ENCODE assay signal across 17 mouse cellular contexts in genomic region chr6:73210445-73210972, GRCm38 (mm10). TPM values are rescaled to one million over a fixed set of nuclear protein-coding genes. Genes with fewer than 3 reads are reported as not detected.
A peak's percentile ranks its signal among the peaks of the same experiment; 100 is the strongest.
DNase-seq lines count a peak whose midpoint lies in the region; ATAC-seq and TF ChIP-seq lines count a peak whose summit lies in the region.
"Had no signal": no experiment of that assay in that cellular context is flagged by ENCODE, and none has a peak within 500 bp of the region (broad histone marks: within the 10 kb centered on the region; RNA-seq: fewer than 3 reads in every experiment).

No protein-coding gene starts in this region.

- WGBS in lung, adult 2 months: 58% methylated on average over 4 of the region's 4 CpGs
- WGBS in intestine, embryonic 16.5 days: 87% methylated on average over 4 of the region's 4 CpGs

- no peak for TF ChIP-seq POLR2A in lung, adult 2 months (IDR thresholded peaks at IDR 0.05; ENCODE audit: borderline replicate concordance, extremely low read depth, low read depth, low read length)

- ATAC-seq in activated CD4-positive, CD25-positive, alpha-beta regulatory T cell, adult 4 months: peak; percentile 100
- peak; percentile 78 for ATAC-seq in monocyte, adult 5-6 weeks (replicated peaks; ENCODE audit: insufficient number of reproducible peaks, low FRiP score, low TSS enrichment, poor library complexity, severe bottlenecking)
- no peak for ATAC-seq in intestine, embryonic 16.5 days
- ATAC-seq: midbrain, embryonic 13.5 days had no signal

- TF ChIP-seq CTCF in lung, adult 2 months (IDR thresholded peaks at IDR 0.05; ENCODE audit: insufficient read depth, low read length): no peak

- H3K4me2 ChIP-seq in intestine, embryonic 16.5 days (ENCODE audit: low read depth, low read length): no peak overlapping the region
- H3K4me2 ChIP-seq: embryonic facial prominence, embryonic 15.5 days; heart, embryonic 11.5 days; hindbrain, embryonic 14.5 days; midbrain, embryonic 13.5 days had no signal

- no peaks in the 10 kb centered on the region; the same call in 1 of the 2 replicates for H3K4me1 ChIP-seq in lung, adult 2 months (ENCODE audit: control insufficient read depth, insufficient read depth, low read length)
- no peaks in the 10 kb centered on the region for H3K4me1 ChIP-seq in intestine, embryonic 16.5 days (ENCODE audit: control insufficient read depth, insufficient read depth, low read length)
- H3K4me1 ChIP-seq: embryonic facial prominence, embryonic 15.5 days; midbrain, embryonic 13.5 days had no signal

- no peaks in the 10 kb centered on the region for H3K9me3 ChIP-seq in intestine, embryonic 16.5 days (ENCODE audit: control insufficient read depth, low read length)
- H3K9me3 ChIP-seq: embryonic facial prominence, embryonic 15.5 days; midbrain, embryonic 13.5 days had no signal

- H3K36me3 ChIP-seq in intestine, embryonic 16.5 days (ENCODE audit: control insufficient read depth, insufficient read depth, low read length): no peaks in the 10 kb centered on the region
- H3K36me3 ChIP-seq: embryonic facial prominence, embryonic 15.5 days; midbrain, embryonic 13.5 days had no signal

- H3K9ac ChIP-seq in intestine, embryonic 16.5 days (ENCODE audit: low read depth, low read length): no peak overlapping the region
- H3K9ac ChIP-seq: embryonic facial prominence, embryonic 15.5 days; hindbrain, embryonic 14.5 days; liver, embryonic 14.5 days; midbrain, embryonic 13.5 days had no signal

- no peaks in the 10 kb centered on the region for H3K27me3 ChIP-seq in intestine, embryonic 16.5 days (replicated peaks; ENCODE audit: control insufficient read depth, insufficient read depth, low read length)
- H3K27me3 ChIP-seq: embryonic facial prominence, embryonic 15.5 days; midbrain, embryonic 13.5 days had no signal

- no peak overlapping the region for H3K4me3 ChIP-seq in lung, adult 2 months (replicated peaks; ENCODE audit: extremely low read depth, low read depth, low read length)
- no peak overlapping the region for H3K4me3 ChIP-seq in intestine, embryonic 16.5 days (ENCODE audit: low read length)
- H3K4me3 ChIP-seq: embryonic facial prominence, embryonic 15.5 days; midbrain, embryonic 13.5 days had no signal

- H3K27ac ChIP-seq in intestine, embryonic 16.5 days (ENCODE audit: low read length): no peak overlapping the region
- H3K27ac ChIP-seq: embryonic facial prominence, embryonic 15.5 days; hindbrain, embryonic 14.5 days; liver, embryonic 14.5 days; midbrain, embryonic 13.5 days had no signal

- DNase-seq in lung, postnatal 36 days: peak; percentile 42
- DNase-seq in lung, adult 2 months: no peak
- peak; percentile 67 for DNase-seq in thymus, postnatal 25 days
- DNase-seq in ovary, postnatal 36 days (ENCODE audit: low spot score): no peak
- DNase-seq in left cerebral cortex, adult 9 months (ENCODE audit: low spot score in 2 of 2): no peak
- DNase-seq: adrenal gland, adult 8-10 months; cerebellum, adult 18-20 months; kidney, postnatal 25 days; retina, postnatal 1 day had no signal

RNA-seq across cellular contexts. Expression of gene Dnah6, which starts 10.9 kb away (rescaled TPM):
- 2.6 and 3.5 TPM in 2 replicates for polyA plus RNA-seq in lung, adult 2 months (2012; rRNA removed)
- under 1 TPM in 1 of 2 experiments, not detected in 1; 0.13 TPM for polyA plus RNA-seq in activated CD4-positive, CD25-positive, alpha-beta regulatory T cell, adult 4 months (2017; shearing (Covaris generic))
- total RNA-seq in monocyte, adult 5-6 weeks (2017): 0.10 TPM in 1 of 3 replicates, not detected in the others
- polyA plus RNA-seq in intestine, embryonic 16.5 days (2015; fragmentation: Nextera tagmentation; extraction: Ambion mirVana): 0.04 and 0.05 TPM in 2 replicates

RNA-seq across cellular contexts. Expression of gene Suclg1, which starts 37.7 kb away (rescaled TPM):
- polyA plus RNA-seq in lung, adult 2 months (2012; rRNA removed): 40.4 and 66.9 TPM in 2 replicates
- 100 to 1,000 TPM; 126 to 143 TPM for polyA plus RNA-seq in activated CD4-positive, CD25-positive, alpha-beta regulatory T cell, adult 4 months (2017; shearing (Covaris generic))
- 75.1 to 96.6 TPM (median 85.6 TPM) in 3 replicates for total RNA-seq in monocyte, adult 5-6 weeks (2017)
- 371 and 392 TPM in 2 replicates for polyA plus RNA-seq in intestine, embryonic 16.5 days (2015; fragmentation: Nextera tagmentation; extraction: Ambion mirVana)

Comparison
In these comparisons a context has a peak if more than half of its experiments do, and no peak if none do; other contexts are left out.
1. DNase-seq: peak in lung, postnatal 36 days (single experiment) and thymus, postnatal 25 days (single experiment); none in lung, adult 2 months (single experiment), ovary, postnatal 36 days (single experiment) and left cerebral cortex, adult 9 months (0 of 2).